Mouse (Mus musculus) left cerebral cortex, postnatal 10 days (tissue): ENCODE measurements around the gene Slc8a1. TPM values are rescaled to one million over a fixed set of nuclear protein-coding genes. Genes with fewer than 3 reads are reported as not detected.

Experiments used
- DNase-seq, 2 experiments: peaks; one replicate each; pipeline ENCODE4 v3.0.0; 2021 to 2022; ENCODE audit warnings: low spot score in 2 of 2, mixed read lengths in 1 of 2; ENCODE audit errors: extremely low spot score in 1 of 2
- intact Hi-C: fragments of 180-260 bp; cut with DNase I; formaldehyde crosslinking; loops from one replicate; pipeline ENCODE4 v1.15.1; 2025
- total RNA-seq, 2 experiments: library from RNA; stranded (reverse); gene quantifications; 2 replicates each; pipeline ENCODE4 v1.2.3; 2021

Gene Slc8a1
- total RNA-seq, result 100 to 1,000 TPM; 289 to 295 TPM

- intact Hi-C loops, result no loop called here
These were observed at the start of gene Slc8a1 for GRCm38 (mm10) chr17:81738311-81738755. Gene Slc8a1, minus strand, starts transcription at chr17:81738377.

GRCm38 (mm10) chr17:81787350-81787749 lies 49.2 kb upstream of the Slc8a1 start:
- peak in 1 of 2 experiments; percentile 34 for DNase-seq
- intact Hi-C loops, result loop anchor here (5.0 to 10.0 kb wide), 2 partner anchors 123 to 595 kb away; no protein-coding TSS in a partner anchor

More at GRCm38 (mm10) chr17:81738311-81738755, at the start of gene Slc8a1:
- DNase-seq, result peak; percentile 38 to 74

- intact Hi-C loops, result loop anchor here (10.0 kb wide), 1 partner anchor 118 kb away; no protein-coding TSS in a partner anchor
- DNase-seq, result no peak
These were observed 44.1 kb upstream of the Slc8a1 start for GRCm38 (mm10) chr17:81782326-81782725.

GRCm38 (mm10) chr17:81781491-81781890 lies 43.3 kb upstream of the Slc8a1 start:
- DNase-seq, result no peak

GRCm38 (mm10) chr17:81779883-81780282 lies 41.7 kb upstream of the Slc8a1 start:
- no peak for DNase-seq
- intact Hi-C loops, result loop anchor here (10.0 kb wide), 1 partner anchor 115 kb away; no protein-coding TSS in a partner anchor

More at GRCm38 (mm10) chr17:81781491-81781890, 43.3 kb upstream of the Slc8a1 start:
- intact Hi-C loops, result loop anchor here (10.0 kb wide), 1 partner anchor 117 kb away; no protein-coding TSS in a partner anchor

GRCm38 (mm10) chr17:81750664-81751063 lies 12.5 kb upstream of the Slc8a1 start:
- intact Hi-C loops, result no loop called here
- DNase-seq, result no peak

- no peak for DNase-seq
- intact Hi-C loops, result no loop called here
These were observed 4.9 kb upstream of the Slc8a1 start for GRCm38 (mm10) chr17:81743034-81743433.

GRCm38 (mm10) chr17:81740576-81740975 lies 2.4 kb upstream of the Slc8a1 start:
- DNase-seq, result no peak
- intact Hi-C loops, result no loop called here

- intact Hi-C loops, result no loop called here
- DNase-seq, result no peak
These were observed 398 bp downstream of the Slc8a1 start for GRCm38 (mm10) chr17:81737779-81738178.

GRCm38 (mm10) chr17:81737309-81737708 lies 868 bp downstream of the Slc8a1 start:
- DNase-seq, result no peak
- intact Hi-C loops, result no loop called here

GRCm38 (mm10) chr17:81735583-81735982 lies 2.6 kb downstream of the Slc8a1 start:
- no peak for DNase-seq
- intact Hi-C loops, result no loop called here

- intact Hi-C loops, result no loop called here
- DNase-seq, result no peak
These were observed 8.3 kb downstream of the Slc8a1 start for GRCm38 (mm10) chr17:81729891-81730290.

GRCm38 (mm10) chr17:81712273-81712751 lies 25.9 kb downstream of the Slc8a1 start:
- intact Hi-C loops, result no loop called here
- no peak for DNase-seq

- no peak for DNase-seq
- intact Hi-C loops, result no loop called here
These were observed 33.4 kb downstream of the Slc8a1 start for GRCm38 (mm10) chr17:81704761-81705160.

- no peak for DNase-seq
- intact Hi-C loops, result no loop called here
These were observed 34.9 kb downstream of the Slc8a1 start for GRCm38 (mm10) chr17:81703258-81703657.

- intact Hi-C loops, result no loop called here
- DNase-seq, result no peak
These were observed 36.5 kb downstream of the Slc8a1 start for GRCm38 (mm10) chr17:81701701-81702100.

- DNase-seq, result no peak
- intact Hi-C loops, result no loop called here
These were observed 39.4 kb downstream of the Slc8a1 start for GRCm38 (mm10) chr17:81698789-81699188.

GRCm38 (mm10) chr17:81697695-81698094 lies 40.5 kb downstream of the Slc8a1 start:
- no peak for DNase-seq
- intact Hi-C loops, result no loop called here

- intact Hi-C loops, result no loop called here
These were observed 43.2 kb downstream of the Slc8a1 start for GRCm38 (mm10) chr17:81694977-81695376.

GRCm38 (mm10) chr17:81679616-81680015 lies 58.6 kb downstream of the Slc8a1 start:
- DNase-seq, result no peak
- intact Hi-C loops, result loop anchor here (10.0 kb wide), 2 partner anchors 485 to 1055 kb away; no protein-coding TSS in a partner anchor

More at GRCm38 (mm10) chr17:81694977-81695376, 43.2 kb downstream of the Slc8a1 start:
- DNase-seq, result no peak

GRCm38 (mm10) chr17:81677450-81677849 lies 60.7 kb downstream of the Slc8a1 start:
- no peak for DNase-seq
- intact Hi-C loops, result loop anchor here (10.0 kb wide), 2 partner anchors 483 to 1057 kb away; no protein-coding TSS in a partner anchor
